Mouse (Mus musculus): ENCODE measurements around the gene Ddx6. TPM values are rescaled to one million over a fixed set of nuclear protein-coding genes. Genes with fewer than 3 reads are reported as not detected.

Gene Ddx6
- polyA plus RNA-seq, 1 experiment, result 29.9 TPM

- Histone ChIP-seq H3K4me3 (ENCODE audit: insufficient read depth, poor library complexity, severe bottlenecking) (no peak overlapping the region), H3ac (ENCODE audit: control insufficient read depth, insufficient read length, low read depth) (no peak overlapping the region), H3K36me3 (ENCODE audit: control insufficient read depth, insufficient read depth) (no peaks in the 10 kb centered on the region), H3K79me3 (ENCODE audit: low read depth) (no peaks in the 10 kb centered on the region), H3K27me3 (ENCODE audit: control insufficient read depth, insufficient read depth, insufficient read length) (no peaks in the 10 kb centered on the region), H3K79me2 (ENCODE audit: control insufficient read depth, insufficient read depth) (no peaks in the 10 kb centered on the region)
- TF ChIP-seq MYOD1 (IDR thresholded peaks at IDR 0.05; ENCODE audit: control insufficient read depth, insufficient read length, low read depth), result no peak
- TF ChIP-seq CEBPB (IDR thresholded peaks at IDR 0.05; ENCODE audit: low read depth), result no peak
- no peak for TF ChIP-seq MAX (IDR thresholded peaks at IDR 0.05)
- no peak for TF ChIP-seq MYOG (IDR thresholded peaks at IDR 0.05; ENCODE audit: control insufficient read depth, extremely low read depth, insufficient read length)
- TF ChIP-seq FOSL1 (IDR thresholded peaks at IDR 0.05; ENCODE audit: insufficient read depth, low read length, poor library complexity, severe bottlenecking), result no peak
- TF ChIP-seq USF1 (IDR thresholded peaks at IDR 0.05; ENCODE audit: low read depth), result no peak
- no peak for TF ChIP-seq CTCF (IDR thresholded peaks at IDR 0.05; ENCODE audit: control insufficient read depth, insufficient read depth, insufficient read length)
Measured at GRCm38 (mm10) chr9:44645481-44645880, 40.8 kb downstream of the Ddx6 start.

- Histone ChIP-seq H3ac (ENCODE audit: control insufficient read depth, insufficient read length, low read depth) (no peak overlapping the region), H3K79me3 (ENCODE audit: low read depth) (no peaks in the 10 kb centered on the region), H3K27me3 (ENCODE audit: control insufficient read depth, insufficient read depth, insufficient read length) (no peaks in the 10 kb centered on the region), H3K4me3 (ENCODE audit: insufficient read depth, poor library complexity, severe bottlenecking) (no peak overlapping the region), H3K79me2 (ENCODE audit: control insufficient read depth, insufficient read depth) (no peaks in the 10 kb centered on the region), H3K36me3 (ENCODE audit: control insufficient read depth, insufficient read depth) (no peaks in the 10 kb centered on the region)
- TF ChIP-seq MYOD1 (IDR thresholded peaks at IDR 0.05; ENCODE audit: control insufficient read depth, insufficient read length, low read depth), result no peak
- no peak for TF ChIP-seq MAX (IDR thresholded peaks at IDR 0.05)
- TF ChIP-seq MYOG (IDR thresholded peaks at IDR 0.05; ENCODE audit: control insufficient read depth, extremely low read depth, insufficient read length), result no peak
- no peak for TF ChIP-seq FOSL1 (IDR thresholded peaks at IDR 0.05; ENCODE audit: insufficient read depth, low read length, poor library complexity, severe bottlenecking)
- TF ChIP-seq CTCF (IDR thresholded peaks at IDR 0.05; ENCODE audit: control insufficient read depth, insufficient read depth, insufficient read length), result no peak
- TF ChIP-seq USF1 (IDR thresholded peaks at IDR 0.05; ENCODE audit: low read depth), result no peak
- no peak for TF ChIP-seq CEBPB (IDR thresholded peaks at IDR 0.05; ENCODE audit: low read depth)
Measured at GRCm38 (mm10) chr9:44645924-44646323, 41.2 kb downstream of the Ddx6 start.

GRCm38 (mm10) chr9:44646366-44646765 lies 41.7 kb downstream of the Ddx6 start:
- Histone ChIP-seq H3K36me3 (ENCODE audit: control insufficient read depth, insufficient read depth) (no peaks in the 10 kb centered on the region), H3K4me3 (ENCODE audit: insufficient read depth, poor library complexity, severe bottlenecking) (no peak overlapping the region), H3ac (ENCODE audit: control insufficient read depth, insufficient read length, low read depth) (no peak overlapping the region), H3K79me3 (ENCODE audit: low read depth) (no peaks in the 10 kb centered on the region), H3K27me3 (ENCODE audit: control insufficient read depth, insufficient read depth, insufficient read length) (no peaks in the 10 kb centered on the region), H3K79me2 (ENCODE audit: control insufficient read depth, insufficient read depth) (no peaks in the 10 kb centered on the region)
- no peak for TF ChIP-seq MYOG (IDR thresholded peaks at IDR 0.05; ENCODE audit: control insufficient read depth, extremely low read depth, insufficient read length)
- TF ChIP-seq USF1 (IDR thresholded peaks at IDR 0.05; ENCODE audit: low read depth), result no peak
- TF ChIP-seq MAX (IDR thresholded peaks at IDR 0.05), result no peak
- no peak for TF ChIP-seq FOSL1 (IDR thresholded peaks at IDR 0.05; ENCODE audit: insufficient read depth, low read length, poor library complexity, severe bottlenecking)
- TF ChIP-seq CTCF (IDR thresholded peaks at IDR 0.05; ENCODE audit: control insufficient read depth, insufficient read depth, insufficient read length), result no peak
- TF ChIP-seq CEBPB (IDR thresholded peaks at IDR 0.05; ENCODE audit: low read depth), result no peak
- no peak for TF ChIP-seq MYOD1 (IDR thresholded peaks at IDR 0.05; ENCODE audit: control insufficient read depth, insufficient read length, low read depth)

DNA sequence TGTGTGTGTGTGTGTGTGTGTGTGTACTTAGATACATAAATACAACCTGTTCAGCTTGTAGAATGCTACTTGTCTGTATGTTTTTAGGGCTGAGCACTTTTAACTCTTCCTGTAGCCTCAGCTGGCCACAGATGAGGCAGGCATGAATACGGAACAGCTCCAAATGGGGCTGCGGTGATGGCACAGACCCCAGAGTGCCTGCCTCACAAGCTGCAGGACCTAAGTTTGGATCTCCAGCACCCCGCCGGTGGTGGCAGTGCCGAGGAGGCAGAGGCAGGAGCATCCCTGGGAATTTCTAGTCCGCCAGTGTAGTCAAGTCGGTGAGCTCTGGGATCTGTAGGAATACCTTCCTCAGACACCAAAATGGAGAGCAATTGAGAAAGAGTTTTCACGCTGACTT lies 42.3 kb downstream of the Ddx6 start:
- H3ac ChIP-seq (ENCODE audit: control insufficient read depth, insufficient read length, low read depth), result no peak overlapping the region
- no peak for TF ChIP-seq USF1 (IDR thresholded peaks at IDR 0.05; ENCODE audit: low read depth)
- TF ChIP-seq MYOG (IDR thresholded peaks at IDR 0.05; ENCODE audit: control insufficient read depth, extremely low read depth, insufficient read length), result no peak
- no peak for TF ChIP-seq CTCF (IDR thresholded peaks at IDR 0.05; ENCODE audit: control insufficient read depth, insufficient read depth, insufficient read length)
- no peak for TF ChIP-seq MYOD1 (IDR thresholded peaks at IDR 0.05; ENCODE audit: control insufficient read depth, insufficient read length, low read depth)
- no peak for TF ChIP-seq CEBPB (IDR thresholded peaks at IDR 0.05; ENCODE audit: low read depth)
- no peak for TF ChIP-seq FOSL1 (IDR thresholded peaks at IDR 0.05; ENCODE audit: insufficient read depth, low read length, poor library complexity, severe bottlenecking)
- no peak for TF ChIP-seq MAX (IDR thresholded peaks at IDR 0.05)
- H3K27me3 ChIP-seq (ENCODE audit: control insufficient read depth, insufficient read depth, insufficient read length), result no peaks in the 10 kb centered on the region
- no peaks in the 10 kb centered on the region for H3K79me2 ChIP-seq (ENCODE audit: control insufficient read depth, insufficient read depth)
- H3K4me3 ChIP-seq (ENCODE audit: insufficient read depth, poor library complexity, severe bottlenecking), result no peak overlapping the region
- H3K36me3 ChIP-seq (ENCODE audit: control insufficient read depth, insufficient read depth), result no peaks in the 10 kb centered on the region
- no peaks in the 10 kb centered on the region for H3K79me3 ChIP-seq (ENCODE audit: low read depth)

DNA sequence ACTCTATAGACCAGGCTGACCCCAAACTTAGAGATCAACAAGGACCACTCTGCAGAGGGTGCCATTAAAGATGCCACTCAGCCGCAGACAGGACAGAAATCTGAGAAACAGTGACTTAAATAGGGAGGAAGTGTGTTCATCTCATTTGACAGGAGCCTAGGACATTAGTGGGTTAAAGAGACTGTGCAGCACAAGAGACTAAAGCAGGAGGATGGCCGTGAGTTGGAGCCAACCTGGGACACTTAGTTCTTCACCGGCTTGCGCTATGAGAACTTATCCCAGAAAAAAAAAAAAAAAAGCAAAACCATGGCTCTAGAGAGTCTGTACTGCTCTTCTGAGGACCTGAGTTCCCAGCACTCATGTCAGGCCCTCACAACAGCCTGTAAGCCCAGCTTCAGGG lies 43.0 kb downstream of the Ddx6 start:
- Histone ChIP-seq H3K79me2 (ENCODE audit: control insufficient read depth, insufficient read depth) (no peaks in the 10 kb centered on the region), H3K79me3 (ENCODE audit: low read depth) (no peaks in the 10 kb centered on the region), H3K27me3 (ENCODE audit: control insufficient read depth, insufficient read depth, insufficient read length) (no peaks in the 10 kb centered on the region), H3K36me3 (ENCODE audit: control insufficient read depth, insufficient read depth) (no peaks in the 10 kb centered on the region), H3K4me3 (ENCODE audit: insufficient read depth, poor library complexity, severe bottlenecking) (no peak overlapping the region), H3ac (ENCODE audit: control insufficient read depth, insufficient read length, low read depth) (no peak overlapping the region)
- TF ChIP-seq CEBPB (IDR thresholded peaks at IDR 0.05; ENCODE audit: low read depth), result no peak
- no peak for TF ChIP-seq MYOD1 (IDR thresholded peaks at IDR 0.05; ENCODE audit: control insufficient read depth, insufficient read length, low read depth)
- no peak for TF ChIP-seq FOSL1 (IDR thresholded peaks at IDR 0.05; ENCODE audit: insufficient read depth, low read length, poor library complexity, severe bottlenecking)
- TF ChIP-seq MYOG (IDR thresholded peaks at IDR 0.05; ENCODE audit: control insufficient read depth, extremely low read depth, insufficient read length), result no peak
- TF ChIP-seq USF1 (IDR thresholded peaks at IDR 0.05; ENCODE audit: low read depth), result no peak
- no peak for TF ChIP-seq CTCF (IDR thresholded peaks at IDR 0.05; ENCODE audit: control insufficient read depth, insufficient read depth, insufficient read length)
- no peak for TF ChIP-seq MAX (IDR thresholded peaks at IDR 0.05)

GRCm38 (mm10) chr9:44648881-44649281 lies 44.2 kb downstream of the Ddx6 start:
- Histone ChIP-seq H3ac (ENCODE audit: control insufficient read depth, insufficient read length, low read depth) (no peak overlapping the region), H3K79me2 (ENCODE audit: control insufficient read depth, insufficient read depth) (no peaks in the 10 kb centered on the region), H3K27me3 (ENCODE audit: control insufficient read depth, insufficient read depth, insufficient read length) (no peaks in the 10 kb centered on the region), H3K4me3 (ENCODE audit: insufficient read depth, poor library complexity, severe bottlenecking) (no peak overlapping the region), H3K79me3 (ENCODE audit: low read depth) (no peaks in the 10 kb centered on the region), H3K36me3 (ENCODE audit: control insufficient read depth, insufficient read depth) (no peaks in the 10 kb centered on the region)
- TF ChIP-seq FOSL1 (IDR thresholded peaks at IDR 0.05; ENCODE audit: insufficient read depth, low read length, poor library complexity, severe bottlenecking) (no peak), MAX (IDR thresholded peaks at IDR 0.05) (no peak), USF1 (IDR thresholded peaks at IDR 0.05; ENCODE audit: low read depth) (no peak), CTCF (IDR thresholded peaks at IDR 0.05; ENCODE audit: control insufficient read depth, insufficient read depth, insufficient read length) (no peak), MYOD1 (IDR thresholded peaks at IDR 0.05; ENCODE audit: control insufficient read depth, insufficient read length, low read depth) (no peak), CEBPB (IDR thresholded peaks at IDR 0.05; ENCODE audit: low read depth) (no peak), MYOG (IDR thresholded peaks at IDR 0.05; ENCODE audit: control insufficient read depth, extremely low read depth, insufficient read length) (no peak)

Measured in C2C12 (cell line).